Mouse (Mus musculus) ES-CJ7 (cell line): ENCODE measurements at regions not wholly inside any gene's neighbourhood (a gene's known extent, or its start where the extent isn't known, plus 50 kb on each side); places are given as distances from the start of the nearest gene placed in this dataset.

Experiments used
- DNase-seq: peaks from one replicate; pipeline ENCODE4 v3.0.0; 2011; ENCODE audit warnings: low read depth, low spot score

DNA sequence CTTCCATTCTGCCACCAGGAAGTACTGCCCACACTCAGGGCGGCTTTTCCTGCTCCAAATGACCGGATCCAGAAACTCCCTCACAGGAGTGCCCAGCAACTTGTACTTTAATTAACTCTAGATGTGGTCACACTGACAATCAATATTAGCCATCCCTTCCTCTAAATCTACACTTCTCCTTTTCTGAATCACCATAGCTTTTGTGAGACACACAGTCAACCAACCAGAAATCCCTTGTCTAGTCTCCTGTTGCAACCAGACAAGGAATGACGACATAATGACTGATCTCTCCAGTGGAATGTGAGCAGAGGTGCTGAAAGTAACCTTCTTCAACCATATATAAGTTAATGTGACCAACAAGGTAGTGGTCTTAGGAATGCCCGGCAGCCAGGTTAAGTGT lies 277.0 kb upstream of the Acvr2a start:
- DNase-seq: no peak

DNA sequence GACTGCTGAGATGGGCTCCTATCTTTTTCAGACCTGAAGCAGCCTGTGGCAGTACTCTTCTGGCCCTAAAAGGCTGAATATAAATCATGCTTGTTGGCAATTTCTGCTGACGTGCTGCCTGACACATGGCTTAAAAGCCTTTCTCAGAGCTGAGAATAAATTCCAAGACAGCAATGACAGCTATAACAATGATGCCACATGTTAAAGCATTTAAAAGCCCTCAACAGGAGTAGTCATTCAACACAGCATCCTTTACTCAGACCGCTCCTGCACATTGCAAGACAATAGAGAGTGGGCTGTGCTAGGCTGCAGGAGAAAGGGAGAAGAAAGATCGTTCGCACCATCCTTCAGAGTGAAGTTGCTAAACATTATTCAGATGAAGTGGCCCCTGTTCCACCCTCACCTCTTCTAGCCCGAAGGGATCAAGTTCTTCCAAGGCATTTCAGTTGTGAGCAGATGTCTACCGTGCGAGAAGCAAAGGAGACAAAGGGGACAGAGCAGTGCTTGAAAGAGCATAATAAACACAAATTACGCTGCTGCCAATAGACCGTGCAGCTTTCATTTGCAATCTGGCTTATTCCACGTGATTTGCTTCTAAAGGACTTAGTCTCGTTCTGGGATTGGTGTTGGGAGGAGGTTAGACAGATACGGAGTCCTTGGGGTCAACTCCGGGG lies 275.1 kb upstream of the Acvr2a start:
- DNase-seq: peak; percentile 42

DNA sequence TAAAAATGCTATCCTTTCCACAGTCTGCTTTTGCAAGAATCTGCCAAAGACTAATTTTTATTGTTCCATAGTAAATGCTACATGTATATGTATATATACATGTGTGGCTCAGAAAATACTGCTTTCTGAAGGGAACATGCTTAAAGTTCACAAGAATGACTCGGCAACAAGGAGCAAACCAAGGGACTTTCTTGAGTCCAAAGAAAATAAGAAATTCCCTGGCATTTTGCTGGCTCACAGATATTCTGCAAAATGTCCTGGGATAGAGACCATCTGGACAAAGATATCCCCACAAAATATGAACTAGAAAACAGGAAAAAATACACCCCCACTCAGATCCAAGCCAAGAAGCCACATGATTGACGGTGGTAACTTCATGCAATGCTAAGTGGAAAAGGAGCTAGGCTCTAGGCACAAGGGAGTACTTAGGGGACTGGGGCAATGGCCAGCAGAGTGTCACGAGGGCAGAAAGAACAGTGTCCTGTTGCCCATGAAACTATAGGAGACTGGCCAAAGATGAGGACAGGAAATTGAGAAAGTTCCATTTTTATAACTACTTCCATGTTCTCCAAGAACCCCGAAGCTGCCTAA lies 274.3 kb upstream of the Acvr2a start:
- no peak for DNase-seq

DNA sequence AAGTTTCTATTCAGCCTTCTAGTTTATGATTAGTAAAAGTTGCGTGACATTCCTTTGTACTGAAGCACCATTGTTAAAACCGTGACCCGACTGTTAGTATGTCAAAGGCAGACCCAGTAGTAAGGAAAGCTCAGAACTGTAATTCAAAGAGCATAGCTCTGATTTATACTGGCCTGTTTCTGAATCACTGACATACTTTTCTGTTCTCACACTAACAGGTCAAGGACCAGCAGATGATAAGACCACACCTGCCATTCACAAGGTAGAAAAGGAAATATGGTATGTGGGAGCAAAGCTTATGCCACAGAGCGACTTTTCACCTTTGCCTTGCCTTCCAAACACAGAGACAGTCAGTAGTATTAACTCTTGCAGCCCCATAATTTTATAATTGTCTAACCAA lies 269.5 kb upstream of the Acvr2a start:
- DNase-seq: no peak

DNA sequence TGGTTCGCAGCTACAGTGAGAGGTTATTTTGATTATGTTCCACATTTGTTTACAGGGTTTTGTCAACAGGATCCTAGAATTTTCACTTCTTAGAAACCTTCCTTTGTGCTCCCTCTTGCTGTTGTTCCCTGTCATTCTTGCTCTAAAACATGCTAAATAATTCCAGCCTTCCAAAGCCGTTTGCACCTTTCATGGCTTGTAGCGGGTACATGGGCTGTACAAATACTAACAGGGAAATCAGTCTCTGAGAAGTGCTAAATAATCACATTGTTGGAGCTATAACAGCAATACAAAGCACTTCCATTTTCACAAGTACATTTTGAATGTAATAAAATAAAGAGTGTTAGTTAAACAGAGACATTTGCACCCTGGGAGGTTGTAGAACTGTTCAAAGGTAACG lies 268.8 kb upstream of the Acvr2a start:
- no peak for DNase-seq

DNA sequence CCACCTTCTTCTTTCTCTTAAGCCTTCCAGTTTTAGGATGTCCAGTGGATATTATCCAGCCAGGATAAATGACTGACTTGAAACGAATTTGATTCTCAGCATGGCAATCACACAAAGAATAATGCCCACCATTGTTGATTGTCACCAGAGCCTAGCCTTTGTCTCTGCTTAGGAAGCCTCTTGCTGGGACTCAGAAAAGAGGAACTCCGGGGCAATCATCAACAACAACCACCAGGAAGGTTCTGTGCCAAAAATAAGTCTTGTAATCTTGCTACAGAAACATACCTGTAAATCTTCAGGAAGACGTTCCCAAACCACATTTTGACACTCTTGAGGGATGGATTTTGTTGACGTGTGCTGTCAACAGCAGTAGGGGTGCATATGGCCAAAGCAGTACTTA lies 268.2 kb upstream of the Acvr2a start:
- no peak for DNase-seq

DNA sequence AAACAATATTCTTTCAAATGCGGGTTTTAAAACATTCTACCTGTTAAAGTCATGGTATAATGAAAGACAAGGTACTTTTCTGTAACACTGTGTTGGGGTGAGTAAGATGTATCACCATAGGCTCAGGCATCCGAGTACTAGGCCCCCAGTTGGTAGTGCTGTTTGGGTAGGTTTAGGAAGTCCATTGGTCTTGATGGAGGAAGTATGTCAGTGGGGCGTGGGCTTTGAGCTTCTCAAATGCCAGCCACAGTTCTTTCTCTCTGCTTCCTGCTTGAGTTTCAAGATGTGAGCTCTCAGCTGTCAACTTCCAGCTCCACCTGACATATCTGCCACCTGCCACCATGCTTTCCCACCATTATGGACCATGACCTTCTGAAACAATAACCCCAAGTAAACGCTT lies 267.7 kb upstream of the Acvr2a start:
- no peak for DNase-seq

DNA sequence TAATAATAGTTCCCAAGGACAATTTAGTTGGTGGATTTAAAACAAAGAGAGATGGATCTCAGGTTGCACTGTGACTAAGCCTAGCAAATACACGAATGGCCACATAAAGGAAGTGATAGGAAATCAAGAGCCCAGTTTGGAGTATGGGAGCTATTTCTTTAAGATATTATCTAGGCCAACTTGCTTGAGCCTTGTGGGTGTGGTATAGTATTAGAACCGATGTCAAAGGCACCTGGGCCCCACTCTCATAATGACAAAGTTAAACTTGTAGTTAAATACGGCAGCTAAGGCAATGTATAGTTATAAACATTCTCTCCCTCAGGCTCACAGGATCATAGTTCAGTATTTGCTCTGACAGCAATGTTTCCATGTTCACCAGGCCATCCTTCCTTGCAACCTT lies 257.3 kb upstream of the Acvr2a start:
- no peak for DNase-seq

DNA sequence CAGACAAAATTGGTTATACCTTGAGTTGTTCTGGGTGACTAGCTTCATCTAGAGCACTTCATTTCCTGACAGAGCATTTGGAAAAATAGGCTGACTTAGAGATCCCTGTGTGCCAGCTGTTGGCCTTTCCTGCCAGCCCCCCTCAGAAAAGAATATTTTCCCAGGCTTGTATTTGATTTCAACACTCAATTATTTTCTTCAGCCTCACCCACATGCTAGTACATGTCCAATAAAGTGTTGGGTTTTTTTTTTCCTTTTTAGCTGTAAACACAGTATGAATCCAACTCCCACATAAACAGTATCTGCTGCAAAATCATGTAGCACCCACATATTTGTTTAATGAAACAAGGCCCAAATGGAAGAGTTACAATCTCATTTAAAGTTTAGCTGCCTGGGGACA lies 256.8 kb upstream of the Acvr2a start:
- DNase-seq: no peak

DNA sequence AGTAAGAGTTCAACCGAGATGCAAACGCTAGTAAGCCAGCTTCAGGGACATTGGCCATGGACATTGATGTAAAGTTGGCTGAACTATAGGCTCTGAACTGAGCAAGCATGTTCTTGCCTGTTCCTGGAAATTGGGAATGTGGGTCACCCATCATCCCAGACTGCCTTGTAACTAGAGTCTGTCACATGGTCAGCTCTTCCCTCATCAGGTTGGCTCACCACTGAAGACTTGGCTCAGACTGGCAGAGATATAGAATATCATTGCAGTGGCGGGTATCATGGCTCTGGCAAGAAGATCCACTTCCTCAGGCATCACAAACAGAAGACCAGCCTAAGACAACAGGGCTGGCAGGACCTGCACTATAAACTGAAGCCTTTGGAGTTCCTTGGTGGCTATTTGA lies 255.3 kb upstream of the Acvr2a start:
- DNase-seq: no peak

DNA sequence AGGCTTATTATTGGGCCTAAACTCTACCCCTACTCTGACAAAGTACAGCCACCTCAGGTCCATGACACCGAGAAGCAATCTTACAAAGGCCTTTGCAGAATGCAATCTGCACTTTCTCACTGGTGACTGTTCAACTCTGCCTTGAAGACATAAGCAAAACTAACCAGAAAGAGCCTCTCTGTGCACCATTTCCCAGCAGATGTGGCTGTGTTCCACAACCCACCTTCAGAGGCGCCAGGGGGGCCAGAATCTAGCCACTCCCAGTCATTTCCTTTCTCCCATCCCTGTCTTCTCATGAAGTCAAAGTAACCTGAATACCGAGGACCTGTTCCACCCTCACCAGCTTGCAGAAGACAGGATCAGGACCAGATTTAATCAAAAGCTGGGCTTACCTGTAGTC lies 250.3 kb upstream of the Acvr2a start:
- DNase-seq: no peak

DNA sequence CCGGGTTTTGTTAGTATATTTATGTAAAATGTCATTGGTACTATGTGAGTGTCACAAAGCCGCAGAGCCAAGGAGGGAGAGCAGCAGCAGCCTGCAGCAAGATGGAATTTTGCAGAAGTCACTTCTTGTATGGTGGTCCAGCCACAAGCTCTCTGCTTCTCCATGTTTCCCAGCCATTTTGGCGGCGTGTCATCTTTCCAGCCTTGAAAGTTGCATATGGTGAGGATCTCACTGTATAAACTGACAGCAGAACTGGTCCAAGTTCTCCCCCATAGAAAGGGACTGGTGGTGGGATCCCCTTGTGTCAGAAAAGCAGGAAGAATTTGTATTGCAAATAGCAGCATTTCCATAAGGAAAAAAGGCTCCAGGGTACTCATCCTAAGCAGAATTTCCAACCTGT lies 249.7 kb upstream of the Acvr2a start:
- no peak for DNase-seq

DNA sequence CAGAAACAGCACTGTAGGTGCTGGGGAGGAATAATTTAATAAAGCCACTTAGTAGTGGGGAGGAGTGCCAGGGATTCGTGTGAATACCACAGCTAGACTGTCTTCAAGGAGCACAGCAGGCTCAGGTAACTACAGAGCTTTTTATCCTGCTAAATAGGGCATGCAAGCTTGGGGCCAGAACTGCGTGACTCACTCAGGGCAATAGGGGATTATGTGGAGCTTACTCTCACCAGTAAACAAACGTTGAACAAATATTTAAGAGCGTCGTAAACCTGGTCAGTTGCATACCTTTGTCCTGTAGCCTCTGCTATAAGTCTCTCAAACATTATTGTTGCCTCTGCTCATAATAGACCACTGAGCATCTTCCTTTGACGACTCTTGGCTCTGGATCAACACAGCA lies 246.0 kb upstream of the Acvr2a start:
- DNase-seq: no peak

DNA sequence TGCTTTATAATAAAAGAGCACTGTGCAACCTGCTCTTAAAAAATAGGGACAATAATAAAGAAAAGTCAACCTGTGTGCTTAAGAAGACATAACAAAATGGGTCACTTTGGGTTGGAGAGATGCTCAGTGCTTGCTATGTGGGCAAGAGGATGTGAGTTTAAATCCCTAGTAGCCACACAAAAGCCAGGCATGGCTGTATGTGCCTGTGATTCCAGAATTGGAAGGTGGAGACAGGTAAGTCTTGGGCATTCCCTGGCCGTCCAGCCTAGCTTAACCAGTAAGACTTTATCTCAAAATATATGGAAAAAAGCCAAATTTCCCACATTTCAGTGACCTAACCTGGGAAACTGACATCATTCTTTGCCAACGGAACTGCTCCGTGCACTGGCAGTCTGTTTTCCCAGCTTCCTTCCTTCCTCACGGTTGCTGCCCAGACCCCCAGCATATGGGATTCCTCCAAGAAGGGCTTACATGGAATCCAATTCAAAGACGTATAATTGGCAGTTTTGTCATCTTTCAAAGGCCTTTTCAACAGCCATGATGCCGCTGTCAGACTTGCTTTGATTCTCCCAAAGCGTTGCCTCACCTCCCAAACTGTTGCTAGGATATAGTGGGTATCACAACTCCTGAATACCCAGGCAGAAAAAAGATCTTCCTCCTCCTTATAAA lies 227.6 kb upstream of the Acvr2a start:
- DNase-seq: no peak

DNA sequence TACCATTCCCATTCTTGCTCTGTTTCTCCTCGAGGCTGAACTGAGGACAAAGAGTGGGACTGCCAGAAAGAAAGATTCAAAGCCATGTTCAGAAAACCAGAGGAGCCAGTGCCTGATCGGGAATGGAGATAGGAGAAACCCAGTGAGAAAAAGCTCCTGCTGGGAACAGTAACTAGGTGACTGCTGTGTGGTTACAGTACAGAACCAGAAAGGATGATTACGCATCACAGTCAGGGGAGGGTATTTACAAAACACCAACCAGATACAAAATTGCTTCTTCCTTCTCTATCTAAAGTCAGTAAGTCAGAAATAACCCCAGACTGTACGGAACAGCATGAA lies 227.1 kb upstream of the Acvr2a start:
- no peak for DNase-seq

DNA sequence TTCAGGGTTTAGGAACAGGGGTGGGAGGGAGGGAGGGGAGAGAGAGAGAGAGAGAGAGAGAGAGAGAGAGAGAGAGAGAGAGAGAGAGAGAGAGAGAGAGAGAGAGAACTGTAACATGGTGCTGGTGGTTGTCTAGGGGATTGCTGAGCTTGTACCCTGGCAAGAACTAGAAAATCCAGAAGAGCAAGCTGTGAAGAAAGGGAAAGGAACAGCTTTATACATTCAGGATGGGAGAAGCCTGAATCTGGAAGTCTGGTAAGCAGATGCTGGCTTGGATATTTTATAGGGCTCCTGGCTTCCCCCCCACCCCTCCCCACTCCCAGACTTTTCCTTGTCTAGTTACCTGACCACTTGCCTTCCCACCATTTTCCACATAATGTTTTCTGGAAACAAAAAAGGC lies 224.2 kb upstream of the Acvr2a start:
- DNase-seq: no peak

DNA sequence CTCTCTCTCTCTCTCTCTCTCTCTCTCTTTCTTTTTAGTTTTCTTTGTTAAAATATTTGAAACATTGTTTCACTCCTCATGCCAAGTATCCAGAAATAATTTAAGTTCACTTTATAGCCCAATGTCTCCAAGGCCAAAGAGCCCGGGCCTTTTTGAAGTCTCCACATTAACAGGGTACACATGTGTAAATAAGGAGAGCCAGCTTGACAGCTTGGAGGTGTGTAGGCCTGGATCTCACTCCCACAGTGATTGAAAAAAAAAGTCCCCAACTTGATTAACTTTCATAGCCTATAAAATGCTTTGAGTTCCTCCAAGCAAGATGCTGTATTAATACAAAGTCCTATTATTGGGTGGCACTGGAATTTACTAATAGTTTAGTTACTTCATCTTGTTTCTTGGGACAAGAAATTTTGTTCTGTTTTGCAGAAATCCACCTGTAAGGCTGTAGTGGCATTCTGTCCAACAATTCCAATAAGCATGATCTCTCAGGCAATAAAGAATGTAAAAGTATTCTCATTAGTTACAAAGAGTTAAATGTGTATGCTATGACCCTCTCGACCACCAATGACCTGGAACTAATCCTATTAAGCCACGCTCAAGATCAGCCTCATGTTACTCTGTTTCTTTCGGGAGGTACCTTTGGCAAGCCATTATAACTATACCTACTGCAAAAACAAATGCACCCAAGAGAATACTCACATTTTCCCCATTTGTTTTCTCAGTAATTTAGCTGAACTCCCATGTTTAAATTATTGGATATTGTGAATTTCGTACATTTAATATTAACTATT lies 215.9 kb upstream of the Acvr2a start:
- no peak for DNase-seq

DNA sequence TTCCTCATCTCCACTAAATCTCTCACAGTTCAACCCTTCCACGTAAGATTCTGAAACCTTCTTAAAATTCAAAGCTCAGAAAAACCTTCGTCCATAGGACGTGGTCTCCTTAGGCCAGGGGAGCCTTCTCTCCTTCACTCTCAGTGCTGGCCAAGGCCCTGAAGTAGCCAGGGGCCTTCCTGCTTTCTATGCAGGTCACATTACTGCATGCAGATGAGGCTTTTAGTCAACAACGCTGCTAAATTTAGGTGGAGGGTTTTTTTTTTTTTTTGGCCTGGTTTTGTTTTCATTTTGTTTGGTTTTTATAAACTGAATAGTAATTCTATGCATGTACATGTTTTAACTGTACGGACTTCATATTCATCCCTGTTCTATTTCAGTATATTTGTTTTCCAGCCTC lies 214.5 kb upstream of the Acvr2a start:
- DNase-seq: no peak

DNA sequence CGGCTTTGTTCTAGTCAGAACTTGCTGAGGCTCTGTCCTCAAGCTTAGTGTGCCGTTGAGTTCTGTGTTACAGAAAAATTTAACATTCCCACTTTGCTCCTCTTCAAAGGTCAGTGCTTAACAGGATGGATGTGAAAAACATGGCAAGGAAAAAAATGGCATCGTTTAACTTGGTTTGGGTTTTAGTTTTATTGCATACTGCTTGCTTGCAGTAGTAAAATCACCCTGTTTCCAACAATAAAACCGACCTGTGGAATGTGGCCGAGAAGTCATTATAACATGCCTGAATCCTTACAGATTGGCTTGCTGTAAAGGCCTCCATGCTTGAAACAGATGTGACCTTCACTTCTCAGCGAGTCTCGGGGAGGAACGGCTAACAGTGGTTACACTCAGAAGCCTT lies 212.1 kb upstream of the Acvr2a start:
- DNase-seq: no peak

DNA sequence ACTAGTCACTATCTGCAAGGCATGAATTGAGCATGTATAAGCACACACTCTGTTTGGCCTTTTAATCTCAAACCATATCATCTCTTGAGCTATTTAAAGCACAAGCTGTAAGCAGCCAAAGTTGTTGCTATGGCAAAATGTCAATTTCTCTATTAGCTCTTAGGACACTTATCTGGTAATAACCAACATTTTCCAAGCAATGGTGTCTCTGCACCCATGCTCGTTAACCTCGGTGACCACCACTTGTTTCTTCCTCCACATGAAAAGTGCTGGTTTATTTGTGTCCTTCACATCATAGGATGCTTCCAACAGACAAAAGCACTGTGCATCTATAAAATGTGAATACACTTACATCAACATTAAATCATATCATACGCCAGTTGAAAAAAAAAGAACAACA lies 204.4 kb upstream of the Acvr2a start:
- no peak for DNase-seq

DNA sequence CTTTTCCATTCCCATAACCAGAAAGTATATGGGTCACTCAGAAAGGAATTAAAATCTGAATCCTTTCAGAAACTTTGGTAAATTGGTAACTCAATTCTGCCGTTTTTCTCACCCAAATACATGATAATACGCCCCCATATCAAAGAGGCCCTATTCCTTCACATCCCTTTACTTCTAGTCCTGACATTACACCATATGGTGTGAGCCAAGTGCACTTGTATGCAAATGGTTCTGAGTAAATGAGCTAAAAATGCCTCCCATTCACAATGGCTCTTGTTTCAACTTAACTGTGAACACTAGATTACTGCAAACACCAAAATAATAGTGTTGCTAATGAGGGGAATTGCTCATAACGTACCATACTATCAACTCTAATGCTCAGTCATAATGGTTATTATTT lies 201.7 kb upstream of the Acvr2a start:
- no peak for DNase-seq

DNA sequence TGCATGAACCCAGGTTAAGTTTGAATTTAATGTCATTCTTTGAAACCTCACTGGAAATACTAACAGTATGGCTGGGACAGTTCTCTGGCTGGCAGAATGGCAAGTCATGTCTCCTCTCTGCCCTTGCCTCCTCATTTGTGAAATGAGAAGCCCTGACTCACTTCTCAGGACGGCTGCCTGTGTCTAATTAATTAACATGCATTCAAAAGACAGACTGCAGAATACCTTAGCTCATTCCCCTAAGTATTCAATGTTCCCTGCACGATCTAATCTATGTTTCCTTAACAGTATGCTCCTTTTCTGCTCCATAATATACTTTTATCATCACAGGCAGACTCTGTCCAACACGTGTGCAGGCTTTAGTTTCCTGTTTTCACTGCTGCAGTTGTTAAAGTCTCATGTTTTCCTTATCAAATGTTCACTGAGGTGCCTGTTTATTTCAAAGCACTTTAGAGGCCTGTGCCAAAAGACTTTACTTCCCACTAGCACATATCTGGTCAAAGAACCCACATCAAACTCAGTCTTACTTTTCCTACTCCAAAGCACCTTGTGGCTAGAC lies 196.7 kb upstream of the Acvr2a start:
- no peak for DNase-seq
